Mouse (Mus musculus) gonadal fat pad, adult 2 months (tissue): Measurements from ENCODE around the gene Tmem131l. TPM values are rescaled to one million over a fixed set of nuclear protein-coding genes. Genes with fewer than 3 reads are reported as not detected.

ENCODE experiments used
- DNase-seq: peaks from one replicate; pipeline ENCODE4 v3.0.0-alpha.2; 2012; ENCODE audit warnings: low read depth
- polyA plus RNA-seq: library from polyadenylated mRNA; depleted of rRNA; stranded (reverse); fragments of >200 nt; gene quantifications from 2 replicates; pipeline ENCODE4 v1.2.3, GENCODE M21; 2012; rRNA removed

Gene Tmem131l
- polyA plus RNA-seq, 1 experiment, result 18.8 TPM

- no peak for DNase-seq
Measured at GRCm38 (mm10) chr3:83864064-83864548, 175.9 kb downstream of the Tmem131l start.

DNA sequence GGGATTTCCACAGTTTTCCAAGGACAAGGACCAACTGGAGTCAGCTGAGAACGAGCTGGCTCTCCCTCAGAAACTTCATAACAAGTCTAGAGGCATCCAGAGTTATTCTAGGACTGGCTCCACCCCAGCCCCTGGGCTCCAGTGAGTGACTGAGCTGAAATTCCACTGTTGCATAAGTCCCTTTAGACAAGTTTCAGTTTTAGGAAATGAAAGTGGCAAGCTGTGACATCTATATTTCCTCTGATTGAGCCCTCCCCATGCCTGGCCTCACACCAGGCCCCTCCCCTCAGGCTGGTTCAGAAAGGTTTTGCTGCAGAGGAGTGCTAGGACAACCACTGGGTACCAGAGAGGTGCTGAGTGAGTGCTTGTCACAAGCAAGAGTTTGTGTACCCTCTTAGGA lies 177.0 kb downstream of the Tmem131l start:
- DNase-seq, result peak; percentile 79

GRCm38 (mm10) chr3:83859595-83859994 lies 180.4 kb downstream of the Tmem131l start:
- DNase-seq, result peak; percentile 91

- no peak for DNase-seq
Measured at GRCm38 (mm10) chr3:83859071-83859470, 180.9 kb downstream of the Tmem131l start.

DNA sequence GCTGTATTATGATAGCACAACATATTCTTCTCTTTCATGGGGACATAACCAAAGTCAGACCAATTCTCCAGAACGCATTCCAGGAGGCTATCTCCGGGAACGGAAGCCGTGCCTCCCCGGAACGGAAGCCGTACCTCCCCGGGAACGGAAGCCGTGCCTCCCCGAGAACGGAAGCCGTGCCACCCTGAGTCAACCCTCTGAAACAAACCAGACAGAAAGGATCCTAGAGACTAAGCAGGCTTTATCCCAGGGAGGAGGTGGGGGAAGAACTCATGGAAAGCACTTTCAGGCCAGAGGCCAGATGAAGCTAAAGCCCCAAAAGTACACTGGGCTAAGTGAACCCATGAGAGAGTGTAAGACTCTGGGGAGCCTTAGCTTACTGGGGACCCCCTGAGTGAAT lies 182.4 kb downstream of the Tmem131l start:
- no peak for DNase-seq

DNA sequence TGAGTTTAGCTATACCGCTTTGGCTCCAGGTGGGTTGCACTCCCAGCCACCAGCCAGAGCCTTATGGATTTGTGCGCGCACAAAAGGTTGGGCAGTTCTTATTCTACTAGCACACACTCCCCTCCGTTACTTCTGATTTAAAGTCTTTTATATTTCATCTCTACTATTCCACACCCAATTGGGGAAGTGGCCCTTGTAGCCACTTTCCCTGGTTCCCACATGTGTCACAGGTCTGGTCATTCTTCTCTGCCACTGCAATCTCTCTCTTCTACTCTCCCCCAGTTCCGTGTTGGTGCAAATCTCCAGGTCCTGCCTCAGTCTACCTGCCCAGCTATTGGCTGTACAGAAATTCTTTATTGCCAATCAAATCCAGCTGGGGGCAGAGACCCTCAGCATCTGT lies 184.3 kb downstream of the Tmem131l start:
- DNase-seq, result no peak

DNA sequence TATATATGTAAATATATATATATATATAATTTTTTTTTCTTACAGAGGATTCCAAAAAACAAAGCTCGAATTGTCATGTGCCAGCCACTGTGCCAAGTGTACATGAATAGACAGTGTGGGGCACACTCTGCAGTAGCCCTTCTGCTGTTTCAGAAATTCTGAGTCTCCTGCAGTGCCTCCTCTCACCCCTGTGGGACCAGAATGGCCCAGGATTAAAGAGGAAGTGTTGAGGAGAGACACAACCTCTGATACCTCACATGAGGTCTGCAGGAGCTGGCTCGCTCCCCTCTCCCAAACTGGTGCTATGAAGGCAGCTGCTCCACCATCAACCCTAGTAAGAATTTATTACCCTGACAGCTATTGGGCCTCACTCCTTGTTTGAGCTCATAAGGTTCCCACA lies 190.6 kb downstream of the Tmem131l start:
- no peak for DNase-seq

Other genes starting within 250 kb of the Tmem131l start
- 2.7 and 3.1 TPM in 2 replicates for gene Tlr2, start 198.4 kb downstream of the Tmem131l start, polyA plus RNA-seq
- gene Mnd1, start 115.6 kb upstream of the Tmem131l start, polyA plus RNA-seq, result 0.65 and 0.75 TPM in 2 replicates
- gene Gm6525, start 133.9 kb upstream of the Tmem131l start, polyA plus RNA-seq, result not detected in 2 replicates